Mouse (Mus musculus) embryonic fibroblast, embryonic 13.5 days (primary cell): ENCODE results near the gene Baz2a.

ENCODE experiments used
- CTCF ChIP-seq: IDR thresholded peaks from 2 replicates; pipeline ENCODE4 v1.5.1; 2011; ENCODE audit warnings: mild to moderate bottlenecking, control low read depth, low read length, moderate library complexity, borderline replicate concordance; ENCODE audit not compliant: insufficient read depth
- POLR2A ChIP-seq: IDR thresholded peaks from 2 replicates; pipeline ENCODE4 v1.6.1; 2011; ENCODE audit warnings: low read depth, mild to moderate bottlenecking, control low read depth, low read length, moderate library complexity

- TF ChIP-seq POLR2A: peak; percentile 13; the same call in 1 of the 2 replicates
- TF ChIP-seq CTCF: 0 out of 2 replicates have a peak, but pooled peaks have one; percentile 3
Observed at GRCm38 (mm10) chr10:128149592-128149991, 58.2 kb downstream of the Baz2a start.
